Mouse (Mus musculus) frontal cortex, postnatal 36 days (tissue): ENCODE results near the gene Capn2.

ENCODE experiments used
- DNase-seq, 2 experiments: peaks; one replicate each; pipeline ENCODE4 v3.0.0; 2022; ENCODE audit warnings: low spot score in 2 of 2

The Capn2 gene

GRCm38 (mm10) chr1:182501815-182502405, 15.5 kb downstream of the Capn2 start:
- no peak for DNase-seq

- DNase-seq, result no peak
These were observed 16.6 kb downstream of the Capn2 start for GRCm38 (mm10) chr1:182500843-182501242.

GRCm38 (mm10) chr1:182500224-182500623, 17.2 kb downstream of the Capn2 start:
- no peak for DNase-seq

- DNase-seq, result no peak
These were observed 17.8 kb downstream of the Capn2 start for GRCm38 (mm10) chr1:182499443-182500089.

DNA sequence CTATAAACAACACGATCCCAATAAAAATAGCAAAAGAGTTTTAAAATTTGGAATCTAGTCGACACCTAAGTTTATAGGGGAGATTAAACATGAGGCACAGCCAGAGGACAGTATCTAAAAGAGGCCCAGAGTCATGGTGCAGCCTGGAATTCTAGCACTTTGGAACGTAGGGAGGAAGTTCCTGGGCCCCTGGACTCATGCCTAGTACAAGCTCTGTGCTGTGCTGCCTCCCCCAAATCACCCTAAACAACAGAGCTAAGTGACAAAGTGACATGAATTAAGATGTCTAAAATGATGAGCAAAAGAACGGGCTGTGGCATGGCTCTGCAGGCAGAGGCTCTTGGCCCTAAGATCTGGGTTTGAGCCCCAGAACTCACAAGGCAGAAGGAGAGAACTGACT, 19.7 kb downstream of the Capn2 start:
- no peak for DNase-seq

GRCm38 (mm10) chr1:182496685-182497084, 20.7 kb downstream of the Capn2 start:
- no peak for DNase-seq

DNA sequence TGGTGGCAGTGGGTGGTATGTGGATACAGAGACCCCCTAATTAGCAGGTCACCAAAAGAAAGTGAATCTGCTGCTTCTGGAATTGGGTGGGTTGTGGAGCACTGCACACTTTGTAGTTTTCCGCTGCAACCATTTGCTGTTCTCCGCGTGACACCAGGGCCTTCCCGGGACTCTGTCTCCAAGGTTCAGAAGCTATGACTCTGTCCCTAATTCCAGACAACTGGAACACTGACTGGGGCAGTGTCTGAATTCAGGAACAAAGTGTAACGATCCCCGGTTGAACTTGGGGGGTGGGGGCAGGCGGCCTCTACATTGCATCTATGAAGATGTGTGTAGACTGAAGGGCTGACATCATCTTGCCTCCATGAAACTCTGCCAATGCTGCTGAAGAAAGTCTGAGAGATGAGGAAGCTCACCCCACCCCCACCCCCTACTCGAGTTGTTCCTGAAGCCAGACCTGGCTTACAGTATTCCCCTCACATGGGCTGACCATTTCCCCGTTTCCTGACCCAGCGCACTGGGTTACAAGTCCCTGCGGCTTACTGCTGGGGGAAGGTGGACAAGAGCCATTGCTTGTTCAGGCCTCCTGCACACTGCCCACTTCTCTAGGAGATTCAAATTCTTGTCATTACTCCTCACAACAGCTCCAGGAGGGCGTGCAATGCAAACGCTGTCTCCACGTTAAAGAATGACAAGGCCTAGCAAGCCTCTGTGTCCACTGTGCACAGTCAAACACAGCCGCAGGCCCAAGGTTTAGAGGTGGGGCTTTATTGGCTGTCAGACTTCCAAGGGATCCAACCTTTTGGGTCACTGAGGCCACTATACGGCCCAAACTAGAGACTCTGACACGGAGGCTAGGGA, 22.9 kb downstream of the Capn2 start:
- no peak for DNase-seq

GRCm38 (mm10) chr1:182491839-182492238, 25.6 kb downstream of the Capn2 start:
- no peak for DNase-seq

GRCm38 (mm10) chr1:182490568-182490967, 26.8 kb downstream of the Capn2 start:
- no peak for DNase-seq

- DNase-seq, result peak; percentile 89 to 93
These were observed 27.5 kb downstream of the Capn2 start for GRCm38 (mm10) chr1:182489803-182490452.

- no peak for DNase-seq
These were observed 28.9 kb downstream of the Capn2 start for GRCm38 (mm10) chr1:182488503-182488902.

DNA sequence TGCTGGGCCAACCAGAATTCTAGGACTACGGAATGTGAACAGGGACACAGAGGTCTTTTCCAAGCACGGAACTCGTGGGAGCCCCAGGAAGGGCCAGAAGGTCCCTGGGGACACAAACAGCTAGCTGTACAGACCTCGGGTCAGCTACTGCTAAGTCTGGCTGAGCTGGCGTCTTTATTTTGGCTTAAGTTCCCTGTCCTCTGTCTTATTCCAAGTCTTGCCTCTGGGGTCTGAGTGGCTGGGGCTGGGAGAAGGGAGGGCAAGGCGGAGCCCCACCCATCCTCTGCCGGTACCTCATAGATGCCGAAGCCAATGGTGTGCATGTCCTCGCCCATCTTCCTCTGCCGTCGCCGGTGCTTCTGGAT, 33.5 kb downstream of the Capn2 start:
- DNase-seq, result peak in 1 of 2 experiments; percentile 28

DNA sequence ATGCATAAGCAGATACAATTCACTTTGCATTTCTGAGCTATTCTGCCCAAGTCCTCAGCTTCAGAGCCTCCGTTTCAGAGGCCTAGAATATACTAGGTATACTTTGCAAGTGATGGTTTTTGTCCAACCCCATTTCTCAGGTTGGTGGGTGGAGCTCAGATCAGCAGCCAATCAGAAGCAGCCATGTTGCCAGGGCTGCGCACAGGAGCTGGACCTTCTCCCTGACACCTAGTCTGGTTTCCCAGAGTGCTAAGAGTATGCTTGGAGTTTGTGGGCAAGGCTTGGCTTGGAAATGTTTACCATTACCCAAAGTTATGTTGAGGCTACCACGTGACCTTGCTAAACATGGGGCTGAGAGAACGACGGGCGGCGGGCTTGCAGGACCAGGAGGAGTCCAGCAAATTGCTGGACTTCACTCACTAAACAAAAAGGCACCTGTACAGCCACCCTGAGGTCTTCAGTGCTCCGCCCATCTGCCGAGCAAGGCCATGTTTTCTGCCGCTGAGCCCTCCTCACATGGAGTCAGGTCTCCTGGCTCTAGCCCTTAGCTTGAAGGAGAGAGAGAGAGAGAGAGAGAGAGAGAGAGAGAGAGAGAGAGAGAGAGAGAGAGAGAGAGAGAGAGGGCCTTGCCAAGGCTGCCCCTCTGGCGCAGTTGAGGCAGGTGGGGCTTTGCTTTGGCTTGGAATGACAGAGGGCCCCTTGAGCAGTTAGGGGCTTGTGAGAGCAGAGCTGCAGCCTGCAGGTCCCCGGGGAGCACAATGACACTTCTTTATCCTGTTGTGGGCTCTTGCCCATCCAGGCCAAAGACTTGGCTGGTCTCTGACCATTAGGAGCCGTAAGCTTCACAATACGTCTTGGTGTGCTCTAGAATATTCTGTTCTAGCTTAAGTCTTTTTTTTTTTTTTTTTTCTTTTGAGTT, 34.2 kb downstream of the Capn2 start:
- DNase-seq, result no peak

DNA sequence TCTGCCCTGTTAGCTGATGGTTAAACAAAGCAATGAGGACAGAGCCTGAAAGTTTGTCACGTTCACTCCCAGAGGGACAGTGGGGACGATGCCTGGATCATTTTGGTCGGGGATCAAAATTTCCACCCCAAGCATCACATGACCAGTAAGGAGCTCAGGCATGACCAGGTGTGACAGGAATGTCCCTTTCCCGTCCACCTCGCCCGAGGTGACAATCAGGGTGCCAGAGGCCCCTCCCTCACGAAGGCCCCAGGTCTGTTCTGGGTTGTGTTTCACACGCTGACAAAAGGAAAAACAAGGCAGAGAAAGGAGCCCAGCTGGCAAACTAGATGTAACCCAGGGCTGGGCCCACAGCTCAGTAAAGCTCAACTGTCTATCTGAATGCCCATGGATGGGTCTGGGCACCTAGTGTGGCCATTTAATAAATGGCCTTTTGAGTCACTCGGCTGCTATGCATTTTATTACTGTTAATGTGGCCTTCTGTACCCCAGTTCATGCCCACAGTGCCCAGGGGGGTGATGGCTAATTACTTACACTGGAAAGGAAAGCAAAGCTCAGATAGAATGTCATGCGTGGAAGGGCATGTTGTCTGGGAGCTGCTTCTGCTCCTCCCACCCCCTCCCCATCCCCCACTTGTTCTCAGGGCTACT, 35.6 kb downstream of the Capn2 start:
- no peak for DNase-seq

- DNase-seq, result no peak
These were observed 36.3 kb downstream of the Capn2 start for GRCm38 (mm10) chr1:182481138-182481537.

DNA sequence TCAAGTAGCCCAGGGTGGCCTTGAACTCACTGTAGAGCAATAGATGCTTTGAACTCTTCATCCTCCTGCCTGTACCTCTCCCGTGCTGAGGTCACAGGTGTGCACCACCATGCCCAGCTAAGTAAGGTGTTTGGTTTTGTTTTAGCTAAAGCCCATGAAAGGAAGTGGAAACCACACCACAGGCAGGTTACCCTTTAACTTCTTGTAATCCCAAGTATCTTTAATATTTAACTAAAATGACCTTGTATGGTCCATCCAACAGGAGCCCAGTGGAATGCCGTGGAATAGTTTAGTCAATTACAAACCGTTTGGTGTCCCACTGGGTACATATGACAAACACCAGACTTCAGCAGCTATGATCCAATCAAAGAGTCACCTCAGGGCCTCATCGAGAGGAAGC, 38.5 kb downstream of the Capn2 start:
- no peak for DNase-seq

DNA sequence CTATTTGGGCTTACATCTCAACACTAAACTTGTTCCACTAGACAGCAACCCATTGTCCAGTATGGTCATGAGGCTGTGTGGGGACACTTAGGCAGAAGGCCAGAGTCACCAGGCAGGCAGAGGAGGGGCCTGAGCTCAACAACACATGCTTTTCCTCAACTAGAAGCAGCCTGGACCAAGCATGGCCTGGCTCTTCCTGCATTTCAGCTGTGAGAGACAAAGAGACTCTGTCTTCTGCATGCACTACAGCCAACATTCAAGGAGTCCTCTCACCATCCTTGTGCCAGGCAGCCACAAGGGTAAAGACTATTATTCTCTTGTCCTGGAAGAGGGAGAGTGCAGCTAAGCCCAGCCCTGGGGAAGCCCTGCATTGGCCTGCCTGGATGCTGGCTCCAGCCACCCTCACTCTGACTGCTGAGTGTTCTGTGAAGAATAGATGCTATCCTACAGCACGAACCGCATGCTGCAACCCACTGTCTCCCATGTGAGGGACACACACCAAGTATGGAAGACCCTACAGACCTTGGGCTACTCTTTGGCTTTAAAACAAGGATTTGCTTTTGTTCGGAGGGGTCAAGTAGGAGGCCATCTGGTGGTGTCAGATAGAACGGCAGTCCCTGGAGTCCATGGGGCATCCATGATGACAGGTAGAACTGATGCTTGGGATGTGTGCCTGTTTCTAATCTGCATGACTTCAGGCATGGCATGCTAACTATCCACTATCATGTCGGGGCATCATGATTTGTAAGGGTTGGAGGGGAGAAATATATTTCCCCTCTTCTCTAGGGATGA, 42.2 kb downstream of the Capn2 start:
- peak in 1 of 2 experiments; percentile 31 for DNase-seq

GRCm38 (mm10) chr1:182465978-182466377, 51.4 kb downstream of the Capn2 start:
- DNase-seq, result no peak

DNA sequence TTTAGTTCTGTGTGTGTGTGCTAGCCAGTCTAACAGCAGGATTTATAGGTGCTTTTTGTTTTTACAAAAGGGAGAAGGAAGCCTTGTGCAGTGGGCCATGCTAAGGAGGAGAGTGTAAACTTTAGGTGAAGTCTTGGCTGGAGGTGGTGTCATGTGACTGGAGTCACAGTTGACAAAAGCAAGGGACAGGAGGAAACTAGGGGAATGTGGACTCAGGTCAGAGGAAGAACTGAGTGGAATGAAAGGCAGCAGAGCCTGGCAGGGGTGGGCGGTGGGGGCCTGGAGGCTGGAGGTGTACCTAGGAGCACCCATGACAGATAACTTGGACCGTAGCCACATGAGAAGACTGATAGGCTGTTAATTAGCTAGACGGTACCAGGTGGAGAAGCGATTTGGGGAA, 52.1 kb downstream of the Capn2 start:
- no peak for DNase-seq

DNA sequence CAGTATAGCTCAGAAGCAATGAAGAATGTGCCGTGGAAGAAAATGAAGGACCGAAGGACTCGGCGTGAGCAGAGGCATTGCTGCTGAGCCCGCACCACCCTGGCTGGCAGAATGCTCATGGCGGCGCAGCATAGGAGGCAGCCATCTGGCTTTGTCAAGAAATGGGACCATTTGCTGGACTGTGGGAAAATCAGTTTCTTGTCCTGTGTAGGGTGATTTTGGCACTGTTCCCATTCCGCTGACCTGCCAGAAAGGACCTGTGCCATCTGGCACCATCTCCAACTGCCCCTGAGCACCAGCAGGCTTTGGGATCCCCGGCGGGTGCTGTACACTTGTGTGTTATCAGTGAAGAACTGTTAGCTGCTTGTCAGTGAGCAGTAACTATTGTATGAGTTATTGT, 55.6 kb downstream of the Capn2 start:
- no peak for DNase-seq
